Mouse (Mus musculus): ENCODE measurements around the gene Flnb. TPM values are rescaled to one million over a fixed set of nuclear protein-coding genes. Genes with fewer than 3 reads are reported as not detected.

Gene Flnb
- polyA plus RNA-seq, 1 experiment: 326 TPM

DNA sequence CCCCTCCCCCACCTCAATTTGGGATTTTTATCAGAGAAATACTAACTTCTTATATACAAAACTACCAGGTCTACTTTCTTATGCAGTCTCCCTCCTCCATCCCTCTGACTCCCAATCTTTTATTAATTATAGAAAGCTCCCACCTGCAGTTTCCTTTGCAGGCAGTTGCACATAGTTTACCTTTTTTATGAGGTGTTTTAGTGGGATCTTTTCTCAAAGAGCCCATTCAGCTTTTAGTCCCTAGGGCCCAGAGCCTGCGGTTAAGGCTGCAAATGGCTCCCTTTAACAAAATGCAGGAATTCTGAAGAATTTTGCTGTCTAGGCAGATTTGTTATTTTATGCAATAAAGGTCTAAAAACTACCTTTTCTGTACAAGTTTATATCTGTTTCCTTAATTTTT lies 78.9 kb downstream of the Flnb start:
- Histone ChIP-seq H3K27ac (ENCODE audit: insufficient read depth, low read length) (no peak overlapping the region), H3K4me1 (ENCODE audit: control insufficient read depth, insufficient read depth, low read length) (no peaks in the 10 kb centered on the region), H3K36me3 (ENCODE audit: control insufficient read depth, insufficient read depth, low read length, poor library complexity, severe bottlenecking) (peaks cover 49% of the 10 kb centered on the region), H3K27me3 (ENCODE audit: control insufficient read depth, insufficient read depth, low read length, poor library complexity, severe bottlenecking) (no peaks in the 10 kb centered on the region), H3K4me3 (ENCODE audit: low read depth, low read length) (no peak overlapping the region), H3K9ac (ENCODE audit: low read depth, poor library complexity, severe bottlenecking) (no peak overlapping the region), H3K9me3 (replicated peaks; ENCODE audit: control insufficient read depth, insufficient read depth, low read length, poor library complexity, severe bottlenecking) (peaks cover 9% of the 10 kb centered on the region; the same call in 1 of the 2 replicates)
- TF ChIP-seq POLR2A (IDR thresholded peaks at IDR 0.05; ENCODE audit: insufficient read depth, low read length) (no peak), CTCF (IDR thresholded peaks at IDR 0.05; ENCODE audit: low read depth, low read length) (no peak), EP300 (IDR thresholded peaks at IDR 0.05; ENCODE audit: insufficient read depth, low read depth, low read length) (no peak)

- Histone ChIP-seq H3K36me3 (ENCODE audit: control insufficient read depth, insufficient read depth, low read length, poor library complexity, severe bottlenecking) (peaks cover 25% of the 10 kb centered on the region), H3K27ac (ENCODE audit: insufficient read depth, low read length) (no peak overlapping the region), H3K4me3 (ENCODE audit: low read depth, low read length) (no peak overlapping the region), H3K27me3 (ENCODE audit: control insufficient read depth, insufficient read depth, low read length, poor library complexity, severe bottlenecking) (no peaks in the 10 kb centered on the region), H3K4me1 (ENCODE audit: control insufficient read depth, insufficient read depth, low read length) (no peaks in the 10 kb centered on the region), H3K9me3 (replicated peaks; ENCODE audit: control insufficient read depth, insufficient read depth, low read length, poor library complexity, severe bottlenecking) (no peaks in the 10 kb centered on the region; the same call in 1 of the 2 replicates), H3K9ac (ENCODE audit: low read depth, poor library complexity, severe bottlenecking) (no peak overlapping the region)
- no peak for TF ChIP-seq EP300 (IDR thresholded peaks at IDR 0.05; ENCODE audit: insufficient read depth, low read depth, low read length)
- TF ChIP-seq POLR2A (IDR thresholded peaks at IDR 0.05; ENCODE audit: insufficient read depth, low read length): no peak
- TF ChIP-seq CTCF (IDR thresholded peaks at IDR 0.05; ENCODE audit: low read depth, low read length): no peak
Observed at GRCm38 (mm10) chr14:7899986-7900385, 82.2 kb downstream of the Flnb start.

DNA sequence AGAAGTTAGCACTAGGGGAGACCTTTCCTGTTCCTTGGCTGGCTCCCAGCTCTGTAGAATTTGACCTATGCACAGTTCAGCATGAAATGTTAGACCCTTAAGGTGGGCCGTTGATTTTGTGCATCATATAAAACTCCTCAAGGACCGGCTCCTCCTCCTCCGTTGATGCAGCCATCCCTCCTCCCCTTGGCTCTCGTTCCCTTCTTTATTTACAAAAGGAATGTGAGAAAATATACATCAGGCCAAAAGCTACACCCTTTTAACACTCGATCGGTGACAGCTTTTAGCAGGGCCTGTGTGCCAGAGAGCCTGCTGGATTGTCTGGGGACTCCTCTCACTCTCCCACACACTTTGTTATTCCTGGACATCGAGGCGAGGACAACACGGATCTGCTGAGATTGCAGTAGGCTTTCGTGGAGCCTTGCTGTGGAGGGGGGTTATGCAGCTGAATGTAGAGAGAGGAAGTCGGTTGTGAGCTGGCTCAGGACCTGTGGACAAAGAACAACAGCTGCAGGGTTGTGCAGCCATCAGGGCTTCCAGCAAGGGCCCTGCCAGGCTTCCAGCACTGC lies 82.8 kb downstream of the Flnb start:
- H3K36me3 ChIP-seq (ENCODE audit: control insufficient read depth, insufficient read depth, low read length, poor library complexity, severe bottlenecking): peaks cover 28% of the 10 kb centered on the region
- TF ChIP-seq EP300 (IDR thresholded peaks at IDR 0.05; ENCODE audit: insufficient read depth, low read depth, low read length) (no peak), POLR2A (IDR thresholded peaks at IDR 0.05; ENCODE audit: insufficient read depth, low read length) (no peak), CTCF (IDR thresholded peaks at IDR 0.05; ENCODE audit: low read depth, low read length) (no peak)
- H3K9ac ChIP-seq (ENCODE audit: low read depth, poor library complexity, severe bottlenecking): no peak overlapping the region
- no peaks in the 10 kb centered on the region for H3K4me1 ChIP-seq (ENCODE audit: control insufficient read depth, insufficient read depth, low read length)
- H3K27me3 ChIP-seq (ENCODE audit: control insufficient read depth, insufficient read depth, low read length, poor library complexity, severe bottlenecking): no peaks in the 10 kb centered on the region
- H3K9me3 ChIP-seq (replicated peaks; ENCODE audit: control insufficient read depth, insufficient read depth, low read length, poor library complexity, severe bottlenecking): no peaks in the 10 kb centered on the region
- no peak overlapping the region for H3K27ac ChIP-seq (ENCODE audit: insufficient read depth, low read length)
- H3K4me3 ChIP-seq (ENCODE audit: low read depth, low read length): no peak overlapping the region

DNA sequence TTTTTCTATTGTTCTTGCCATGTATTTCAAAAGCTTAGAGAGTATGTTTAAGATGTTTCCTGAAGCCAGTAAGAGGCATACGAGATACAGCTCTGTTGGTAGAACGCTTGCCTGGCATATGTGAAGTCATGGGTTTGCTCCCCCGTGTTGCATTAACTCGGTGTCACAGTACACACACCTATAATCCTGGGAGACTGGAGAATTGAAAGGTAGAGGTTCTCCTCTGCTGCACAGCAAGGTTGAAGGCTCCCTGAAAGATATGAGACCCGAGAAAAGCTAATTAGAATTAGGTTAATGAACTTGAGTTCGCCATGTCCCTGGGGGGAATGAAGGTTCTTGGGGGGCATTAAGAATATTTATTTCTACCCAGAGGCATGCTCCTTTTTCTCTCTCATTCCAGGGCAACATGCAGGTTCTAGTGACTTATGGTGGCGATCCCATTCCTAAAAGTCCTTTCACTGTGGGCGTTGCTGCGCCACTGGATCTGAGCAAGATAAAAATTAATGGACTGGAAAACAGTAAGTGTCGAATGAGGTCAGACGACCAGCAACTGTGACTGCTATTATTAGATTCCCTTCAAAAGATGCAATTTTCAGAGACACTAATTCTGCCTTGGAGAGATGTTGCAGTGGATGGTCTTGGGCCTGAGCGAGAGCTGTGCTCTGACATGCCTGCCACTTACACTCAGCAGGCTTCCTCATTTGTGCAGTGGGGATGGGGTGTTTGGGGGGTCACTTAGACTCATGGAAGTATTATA lies 83.9 kb downstream of the Flnb start:
- Histone ChIP-seq H3K4me3 (ENCODE audit: low read depth, low read length) (no peak overlapping the region), H3K36me3 (ENCODE audit: control insufficient read depth, insufficient read depth, low read length, poor library complexity, severe bottlenecking) (peaks cover 24% of the 10 kb centered on the region), H3K9ac (ENCODE audit: low read depth, poor library complexity, severe bottlenecking) (no peak overlapping the region), H3K27ac (ENCODE audit: insufficient read depth, low read length) (no peak overlapping the region), H3K9me3 (replicated peaks; ENCODE audit: control insufficient read depth, insufficient read depth, low read length, poor library complexity, severe bottlenecking) (no peaks in the 10 kb centered on the region), H3K4me1 (ENCODE audit: control insufficient read depth, insufficient read depth, low read length) (peaks cover 2% of the 10 kb centered on the region), H3K27me3 (ENCODE audit: control insufficient read depth, insufficient read depth, low read length, poor library complexity, severe bottlenecking) (no peaks in the 10 kb centered on the region)
- TF ChIP-seq CTCF (IDR thresholded peaks at IDR 0.05; ENCODE audit: low read depth, low read length) (no peak), POLR2A (IDR thresholded peaks at IDR 0.05; ENCODE audit: insufficient read depth, low read length) (no peak), EP300 (IDR thresholded peaks at IDR 0.05; ENCODE audit: insufficient read depth, low read depth, low read length) (no peak)

DNA sequence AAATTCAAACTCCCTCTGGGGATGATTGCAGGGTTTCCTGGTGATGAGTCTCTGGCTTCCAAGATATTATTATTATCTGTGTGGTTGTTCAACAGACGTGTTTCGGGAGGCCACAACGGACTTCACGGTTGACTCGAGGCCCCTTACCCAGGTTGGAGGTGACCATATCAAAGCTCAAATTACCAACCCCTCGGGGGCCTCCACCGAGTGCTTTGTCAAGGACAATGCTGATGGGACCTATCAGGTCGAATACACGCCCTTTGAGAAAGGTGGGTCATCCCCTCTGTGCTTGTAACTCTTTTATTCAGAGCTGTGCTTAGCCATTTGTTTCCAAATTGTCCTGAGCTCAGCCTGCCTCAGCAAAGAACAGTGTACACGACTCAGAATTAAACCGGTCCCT lies 89.3 kb downstream of the Flnb start:
- H3K27ac ChIP-seq (ENCODE audit: insufficient read depth, low read length): peak overlapping the region; percentile 39; the same call in 1 of the 2 replicates

DNA sequence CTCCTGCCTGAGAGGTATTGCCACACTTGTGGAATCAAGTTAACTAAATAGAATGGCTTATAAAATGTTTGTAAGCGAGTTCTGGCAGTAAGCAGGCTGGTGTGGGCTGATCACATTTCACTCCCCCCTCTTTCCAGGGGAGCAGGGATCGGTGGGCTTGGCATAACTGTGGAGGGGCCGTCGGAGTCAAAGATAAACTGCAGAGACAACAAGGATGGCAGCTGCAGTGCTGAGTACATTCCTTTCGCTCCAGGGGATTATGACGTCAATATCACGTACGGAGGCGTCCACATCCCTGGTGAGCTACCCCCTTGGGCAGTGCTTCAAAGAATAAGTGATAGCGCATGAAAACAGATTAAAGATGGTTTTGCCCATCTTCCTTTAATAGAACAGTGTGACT lies 91.7 kb downstream of the Flnb start:
- TF ChIP-seq CTCF (IDR thresholded peaks at IDR 0.05; ENCODE audit: low read depth, low read length): no peak
- TF ChIP-seq POLR2A (IDR thresholded peaks at IDR 0.05; ENCODE audit: insufficient read depth, low read length): no peak
- no peak for TF ChIP-seq EP300 (IDR thresholded peaks at IDR 0.05; ENCODE audit: insufficient read depth, low read depth, low read length)
- Histone ChIP-seq H3K36me3 (ENCODE audit: control insufficient read depth, insufficient read depth, low read length, poor library complexity, severe bottlenecking) (peaks cover 20% of the 10 kb centered on the region), H3K4me3 (ENCODE audit: low read depth, low read length) (no peak overlapping the region), H3K9ac (ENCODE audit: low read depth, poor library complexity, severe bottlenecking) (no peak overlapping the region), H3K27ac (ENCODE audit: insufficient read depth, low read length) (no peak overlapping the region), H3K9me3 (replicated peaks; ENCODE audit: control insufficient read depth, insufficient read depth, low read length, poor library complexity, severe bottlenecking) (no peaks in the 10 kb centered on the region), H3K4me1 (ENCODE audit: control insufficient read depth, insufficient read depth, low read length) (peaks cover 2% of the 10 kb centered on the region), H3K27me3 (ENCODE audit: control insufficient read depth, insufficient read depth, low read length, poor library complexity, severe bottlenecking) (no peaks in the 10 kb centered on the region)

More for the DNA sequence above, 89.3 kb downstream of the Flnb start:
- Histone ChIP-seq H3K27me3 (ENCODE audit: control insufficient read depth, insufficient read depth, low read length, poor library complexity, severe bottlenecking) (no peaks in the 10 kb centered on the region), H3K4me1 (ENCODE audit: control insufficient read depth, insufficient read depth, low read length) (peaks cover 2% of the 10 kb centered on the region), H3K36me3 (ENCODE audit: control insufficient read depth, insufficient read depth, low read length, poor library complexity, severe bottlenecking) (peaks cover 20% of the 10 kb centered on the region), H3K4me3 (ENCODE audit: low read depth, low read length) (no peak overlapping the region), H3K9ac (ENCODE audit: low read depth, poor library complexity, severe bottlenecking) (no peak overlapping the region), H3K9me3 (replicated peaks; ENCODE audit: control insufficient read depth, insufficient read depth, low read length, poor library complexity, severe bottlenecking) (no peaks in the 10 kb centered on the region)
- TF ChIP-seq POLR2A (IDR thresholded peaks at IDR 0.05; ENCODE audit: insufficient read depth, low read length): no peak
- peak; percentile 79 for TF ChIP-seq EP300 (IDR thresholded peaks at IDR 0.05; ENCODE audit: insufficient read depth, low read depth, low read length)

Data from ES-Bruce4 (cell line).